Mouse (Mus musculus): ENCODE results near the gene Oaf. TPM values are rescaled to one million over a fixed set of nuclear protein-coding genes. Genes with fewer than 3 reads are reported as not detected.

Gene Oaf
- 1.5 TPM for polyA plus RNA-seq (2014; fragmentation: Illumina TruSeq; extraction: RNeasy Lipid Tissue Mini Kit (QIAGEN cat#74804))

DNA sequence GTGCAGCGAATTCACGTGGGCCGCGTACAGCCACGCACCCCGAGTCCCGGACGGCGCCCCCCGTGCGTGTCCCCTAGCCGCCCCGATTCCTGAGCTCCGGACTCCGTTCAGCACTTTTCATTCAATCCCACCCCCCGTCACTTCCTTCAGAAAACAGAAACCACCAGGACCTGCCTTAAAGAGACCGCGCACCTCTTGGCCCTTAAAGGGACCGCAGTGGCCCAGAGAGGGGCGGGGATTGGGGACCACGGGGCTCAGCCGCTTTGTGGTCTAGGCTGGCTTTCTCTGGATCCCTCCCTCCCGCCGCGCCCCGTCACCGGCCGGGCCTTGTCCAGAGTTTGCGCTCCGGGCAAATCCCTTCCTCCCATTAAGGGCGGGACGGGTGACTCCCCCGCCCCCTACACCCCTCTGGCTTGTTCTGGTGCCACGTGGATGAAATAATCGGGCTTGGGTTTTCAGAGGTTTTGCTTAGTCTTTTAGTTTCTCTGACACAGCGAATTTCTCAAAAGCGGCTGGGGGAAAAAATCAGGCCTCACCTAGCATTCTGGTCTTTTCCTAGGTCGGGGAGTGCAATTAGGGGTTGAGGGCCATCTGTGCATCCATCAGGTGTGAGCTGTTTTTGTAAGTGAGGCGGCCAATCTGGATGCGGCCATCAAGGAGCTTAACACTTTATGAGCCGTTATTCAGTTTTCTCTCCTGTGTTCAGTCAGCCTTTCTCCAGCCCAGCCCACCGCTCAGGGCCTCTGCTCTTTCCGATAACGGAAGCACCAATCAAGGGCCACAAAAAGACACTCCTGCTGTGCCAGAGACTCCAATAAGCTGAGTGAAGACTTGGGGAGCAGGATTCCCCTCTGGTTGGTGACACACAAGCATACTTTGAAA lies at the start of gene Oaf:
Gene Oaf, minus strand, starts transcription at position 200 of the 882 bp plus-strand sequence.

DNA sequence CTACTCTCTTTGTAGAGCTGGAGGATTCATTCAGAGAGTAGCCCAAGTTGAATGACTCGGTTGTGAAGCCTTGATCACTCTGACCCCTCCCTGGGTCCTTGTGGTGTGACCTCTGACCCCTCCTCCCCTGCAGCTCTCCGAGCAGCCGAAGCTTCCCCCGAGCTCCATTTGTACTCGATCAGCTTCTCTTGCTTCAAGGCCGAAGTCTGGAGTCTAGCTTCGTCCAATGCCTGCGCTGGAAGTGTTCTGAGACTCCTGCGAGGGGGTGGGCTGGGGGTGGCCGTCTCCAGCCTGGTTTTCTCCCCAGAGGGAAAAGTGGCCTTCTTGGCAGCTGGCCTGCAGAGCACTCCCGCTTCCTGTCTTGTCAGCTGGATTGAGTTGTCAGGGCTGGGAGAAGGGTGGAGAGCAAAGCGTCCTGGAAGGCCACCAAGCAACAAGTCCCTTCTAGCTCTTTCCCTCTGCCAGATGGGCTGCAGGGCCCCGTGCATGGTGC lies 29.5 kb downstream of the Oaf start, which contains the start of gene Pou2f3:
Gene Pou2f3, minus strand, starts transcription at position 180 of the 493 bp plus-strand sequence.

Other genes starting within 250 kb of the Oaf start
- 81.1 TPM for gene Arhgef12, start 132.7 kb downstream of the Oaf start, polyA plus RNA-seq (2014; fragmentation: Illumina TruSeq; extraction: RNeasy Lipid Tissue Mini Kit (QIAGEN cat#74804))
- 12.2 TPM for gene Tmem136, start 123.3 kb downstream of the Oaf start, polyA plus RNA-seq (2014; fragmentation: Illumina TruSeq; extraction: RNeasy Lipid Tissue Mini Kit (QIAGEN cat#74804))
- 0.57 TPM for gene Pou2f3, start 29.5 kb downstream of the Oaf start, polyA plus RNA-seq (2014; fragmentation: Illumina TruSeq; extraction: RNeasy Lipid Tissue Mini Kit (QIAGEN cat#74804))
- gene Trim29, start 70.9 kb upstream of the Oaf start, polyA plus RNA-seq (2014; fragmentation: Illumina TruSeq; extraction: RNeasy Lipid Tissue Mini Kit (QIAGEN cat#74804)): not detected